Mouse (Mus musculus) adipocyte (in vitro differentiated cells): ENCODE measurements around the gene Bmper.

Experiments used
- DNase-seq: peaks from one replicate; pipeline ENCODE4 v3.0.0-alpha.2; 2016; ENCODE audit warnings: low spot score

Gene Bmper

GRCm38 (mm10) chr9:23374789-23375460 is 152.0 kb downstream of the Bmper start:
- no peak for DNase-seq

DNA sequence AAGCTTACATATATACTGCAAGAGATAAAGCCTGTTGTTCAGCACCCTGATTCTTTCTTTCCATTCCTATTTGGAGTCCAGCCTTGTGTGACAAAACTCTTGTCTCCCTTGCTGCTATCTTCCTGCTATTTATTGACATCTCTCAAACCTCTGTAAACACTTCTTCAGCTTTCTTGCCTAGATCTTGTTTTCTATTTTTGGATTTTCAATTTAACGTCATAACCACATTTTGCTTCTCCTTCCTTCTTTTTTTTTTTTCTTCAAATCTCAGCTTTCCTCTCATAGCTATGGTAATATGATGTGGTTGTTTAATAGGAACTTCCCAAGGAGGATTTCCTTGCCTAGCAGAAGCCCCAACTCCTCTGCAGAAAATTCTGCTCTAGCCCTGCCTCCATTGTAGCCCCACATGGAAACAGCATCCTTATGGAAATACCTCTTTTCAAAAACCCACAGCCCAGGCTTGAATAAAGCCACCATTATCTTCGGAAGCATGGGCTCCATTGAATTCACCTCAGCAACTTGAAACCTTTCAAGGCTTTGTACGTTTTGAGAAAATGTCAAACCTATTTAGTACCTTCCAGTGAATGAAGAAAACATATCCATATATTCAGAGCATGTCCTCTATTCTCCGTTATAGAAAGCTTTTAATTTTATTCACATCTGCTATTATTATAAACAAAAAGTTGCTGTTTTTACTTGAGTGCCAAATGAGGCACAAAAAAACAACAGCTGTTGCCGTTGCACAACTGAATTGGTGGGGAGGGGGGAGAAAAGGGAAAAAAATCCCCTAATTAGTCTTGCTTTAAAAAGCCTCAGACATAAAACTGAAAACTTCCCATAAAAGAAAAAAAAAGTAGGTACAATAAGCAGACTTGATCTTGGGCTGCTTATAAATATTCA is 155.2 kb downstream of the Bmper start:
- DNase-seq, result no peak

GRCm38 (mm10) chr9:23378731-23379170 is 155.9 kb downstream of the Bmper start:
- DNase-seq, result no peak

DNA sequence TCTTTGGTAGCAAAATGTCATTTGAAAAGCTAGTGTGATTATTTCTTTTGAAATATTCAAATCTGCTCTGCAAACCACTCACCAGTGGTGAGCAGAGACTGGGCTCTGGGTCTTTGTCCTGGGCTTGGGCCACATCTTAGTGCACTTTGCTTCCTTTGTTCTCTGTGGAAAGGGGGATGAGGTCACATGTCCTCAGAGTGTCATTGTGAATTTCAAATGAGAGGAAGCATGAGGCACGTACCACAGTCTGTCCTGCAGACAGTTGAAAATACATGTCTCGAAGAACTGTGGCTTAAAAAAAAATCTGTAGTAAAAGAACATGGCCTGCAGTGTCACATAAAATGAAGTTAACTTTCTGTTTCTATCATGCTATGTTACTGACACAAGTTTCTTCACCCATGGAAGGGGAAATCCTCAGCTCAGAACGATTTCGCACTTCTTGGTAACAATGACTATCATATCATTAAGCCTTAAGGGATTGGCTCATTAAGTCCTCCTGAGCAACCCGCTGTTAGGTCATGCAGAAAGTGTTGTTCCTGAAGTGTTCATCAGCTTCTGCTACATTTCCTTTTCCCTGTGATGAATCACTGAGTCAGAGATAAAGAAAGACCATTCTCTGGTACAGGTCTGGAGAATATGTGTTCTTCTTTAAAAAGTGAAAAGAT is 157.4 kb downstream of the Bmper start:
- no peak for DNase-seq

GRCm38 (mm10) chr9:23383291-23383690 is 160.4 kb downstream of the Bmper start:
- DNase-seq, result no peak

- peak; percentile 46 for DNase-seq
Measured at GRCm38 (mm10) chr9:23383837-23384236, 161.0 kb downstream of the Bmper start.

GRCm38 (mm10) chr9:23384880-23385279 is 162.0 kb downstream of the Bmper start:
- DNase-seq, result no peak

DNA sequence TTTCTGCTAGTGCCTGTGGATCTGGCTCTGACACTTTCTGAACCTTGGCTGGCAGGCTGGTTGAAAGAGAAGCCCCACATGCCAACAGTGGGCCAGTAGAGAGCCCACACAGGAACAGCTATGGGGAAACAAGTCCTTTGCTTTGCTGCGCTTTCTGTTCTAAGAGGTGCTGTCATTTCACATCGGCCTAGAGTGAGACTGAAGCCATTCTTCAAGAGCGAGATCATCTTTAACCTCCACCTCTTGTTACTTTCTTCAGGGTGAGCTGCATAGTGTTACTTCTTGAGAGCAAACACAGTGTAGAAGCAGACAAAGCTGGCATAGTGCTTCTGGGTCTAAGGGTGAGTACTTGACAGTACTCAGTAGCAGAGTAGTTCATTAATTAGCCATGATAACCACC is 163.3 kb downstream of the Bmper start:
- DNase-seq, result no peak

GRCm38 (mm10) chr9:23390118-23390517 is 167.2 kb downstream of the Bmper start:
- DNase-seq, result no peak

DNA sequence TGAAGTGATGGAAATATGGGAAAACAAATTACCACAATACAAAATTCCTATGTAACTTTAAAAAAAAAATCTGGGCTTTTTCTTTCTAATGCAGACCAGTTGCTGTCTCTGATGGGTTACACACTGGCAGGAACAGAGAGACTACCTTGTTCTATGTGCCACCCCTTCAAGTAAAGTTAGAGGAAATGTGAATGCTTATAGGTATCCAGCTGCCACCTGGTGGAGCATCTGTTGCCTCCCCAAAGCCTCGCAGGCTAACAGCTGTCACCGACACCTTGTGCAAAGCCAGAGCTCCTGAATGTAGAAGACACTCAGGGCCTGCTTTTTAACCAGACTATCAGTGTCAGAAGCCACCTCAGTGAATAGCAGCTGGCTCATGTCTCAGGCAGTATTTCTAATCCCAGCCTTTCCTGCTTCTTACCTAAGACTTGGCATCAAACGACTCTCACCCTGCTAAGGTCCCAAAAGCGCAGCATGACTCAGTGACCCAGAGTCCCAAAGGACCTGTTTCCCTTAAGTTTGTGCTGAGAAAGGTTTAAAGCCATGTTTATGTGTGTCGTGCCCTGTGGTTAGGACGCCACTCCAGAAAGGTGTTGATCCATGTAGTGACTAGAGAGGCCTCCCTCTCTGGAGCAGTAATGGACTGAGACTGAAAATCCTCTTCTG is 171.9 kb downstream of the Bmper start:
- DNase-seq, result peak; percentile 13

DNA sequence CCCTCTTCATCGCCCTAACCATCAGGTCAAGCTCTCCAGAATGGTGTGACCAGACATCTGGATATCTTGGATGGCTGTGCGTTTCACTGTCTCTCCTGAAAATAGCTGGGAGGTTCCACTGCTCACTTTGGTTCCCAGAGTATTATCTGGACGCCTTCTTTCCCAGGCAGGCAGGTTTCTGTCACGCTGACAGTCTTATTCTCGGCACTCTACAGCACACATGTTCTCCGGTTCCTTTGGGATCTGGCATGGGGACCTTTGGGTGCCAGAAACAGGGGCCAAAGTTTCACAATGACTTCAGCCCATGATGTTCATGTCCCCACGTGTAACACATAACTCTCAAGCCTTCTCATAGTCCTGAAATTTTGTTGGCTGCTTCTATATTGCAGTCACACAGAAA is 173.3 kb downstream of the Bmper start:
- no peak for DNase-seq

DNA sequence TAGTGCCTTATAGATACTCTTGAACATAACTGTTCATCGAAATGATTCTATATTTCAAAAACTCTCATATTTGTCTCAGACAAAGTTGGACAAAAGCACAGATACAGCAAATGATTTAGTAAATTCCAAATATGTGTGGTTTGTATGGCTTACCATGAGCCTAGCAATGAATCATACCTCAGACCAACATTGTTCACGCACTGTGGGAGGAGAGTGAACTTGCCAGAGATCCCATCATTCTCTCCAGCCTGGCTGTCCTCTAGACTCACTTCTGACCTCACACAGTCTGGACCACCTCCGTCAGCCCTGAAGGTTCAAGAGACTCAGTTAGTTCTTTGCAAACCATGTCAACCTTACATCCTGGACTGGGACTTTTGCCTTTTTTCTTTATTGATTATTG is 175.0 kb downstream of the Bmper start:
- no peak for DNase-seq

GRCm38 (mm10) chr9:23399638-23400284 is 176.9 kb downstream of the Bmper start:
- DNase-seq, result peak; percentile 18

GRCm38 (mm10) chr9:23407416-23407815 is 184.5 kb downstream of the Bmper start:
- no peak for DNase-seq

DNA sequence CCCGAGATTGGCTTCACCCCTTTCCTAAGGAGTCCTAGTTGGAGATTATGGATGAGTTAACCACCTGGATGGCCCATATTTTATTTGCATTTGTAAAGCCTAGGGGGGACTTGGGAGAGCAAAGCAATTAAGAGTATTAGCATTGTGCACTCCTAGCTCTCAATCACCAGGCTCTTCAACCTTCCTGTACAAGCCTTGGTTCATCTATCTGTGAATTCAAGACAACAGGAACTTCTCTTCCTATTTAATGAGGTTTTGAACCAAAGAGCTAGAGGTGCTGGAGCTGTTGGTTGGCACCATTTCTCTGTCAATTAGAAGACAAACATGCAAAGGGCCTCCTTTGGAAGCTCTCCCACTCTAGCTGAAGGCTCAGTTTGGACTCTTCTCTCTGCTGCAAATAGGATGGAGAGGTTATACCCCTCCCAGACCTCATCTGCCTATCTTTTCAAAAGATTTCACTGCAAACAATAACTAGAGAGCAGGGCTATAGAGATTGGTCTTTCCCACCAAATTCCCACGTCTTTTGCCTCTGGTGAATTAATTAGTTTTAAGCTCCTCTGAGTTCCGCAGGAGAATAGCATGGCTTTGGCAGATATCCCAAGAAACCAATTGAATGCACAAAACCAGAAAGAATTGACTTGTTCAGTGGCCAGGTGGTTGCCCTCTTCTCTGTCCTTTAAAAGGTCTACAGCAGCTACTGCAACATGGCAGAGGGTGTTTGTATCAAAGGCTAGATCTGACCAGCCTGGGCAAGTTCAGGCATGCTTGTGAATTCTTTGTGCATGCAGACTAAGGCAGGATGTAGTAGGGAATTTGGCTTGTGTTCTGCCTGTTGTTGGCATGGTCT is 185.3 kb downstream of the Bmper start:
- no peak for DNase-seq

- no peak for DNase-seq
Measured at GRCm38 (mm10) chr9:23410567-23410966, 187.7 kb downstream of the Bmper start.

DNA sequence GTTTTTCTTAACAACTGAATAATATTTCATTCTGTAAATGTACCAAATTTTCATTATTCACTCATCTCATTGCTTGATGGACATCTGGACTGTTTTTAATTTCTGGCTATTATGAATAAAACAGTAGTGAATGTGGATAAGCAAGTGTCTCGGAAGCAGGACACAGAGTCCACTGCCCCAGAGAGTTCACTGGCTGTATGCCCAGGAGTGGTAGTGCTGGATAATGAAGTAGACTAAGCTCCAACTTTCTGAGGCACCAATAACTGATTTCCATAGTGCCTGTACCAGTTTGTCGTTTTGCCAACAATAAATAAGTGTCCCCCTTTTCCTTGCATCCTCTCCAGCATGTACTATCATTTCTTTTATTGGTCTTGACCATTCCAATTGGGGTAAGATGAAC is 190.1 kb downstream of the Bmper start:
- peak; percentile 81 for DNase-seq

DNA sequence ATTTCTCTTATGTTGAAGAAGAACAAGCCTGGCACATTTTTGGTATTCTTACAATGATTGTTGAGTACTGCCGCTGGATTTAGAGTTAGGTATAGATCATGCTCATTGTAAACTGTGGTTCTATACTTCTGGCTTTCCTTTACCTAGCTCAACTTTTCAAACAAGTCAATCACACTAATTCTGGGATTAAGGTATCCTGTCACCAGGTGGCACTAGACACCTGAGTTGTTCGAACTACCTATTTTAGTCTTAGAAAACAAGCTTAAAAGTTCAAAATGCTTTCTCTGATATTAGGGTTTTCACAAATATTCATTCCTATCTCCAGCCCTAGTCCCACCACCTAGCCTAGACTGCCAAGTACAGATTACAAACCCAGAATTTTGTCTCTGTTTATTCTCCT is 196.2 kb downstream of the Bmper start:
- peak; percentile 42 for DNase-seq

DNA sequence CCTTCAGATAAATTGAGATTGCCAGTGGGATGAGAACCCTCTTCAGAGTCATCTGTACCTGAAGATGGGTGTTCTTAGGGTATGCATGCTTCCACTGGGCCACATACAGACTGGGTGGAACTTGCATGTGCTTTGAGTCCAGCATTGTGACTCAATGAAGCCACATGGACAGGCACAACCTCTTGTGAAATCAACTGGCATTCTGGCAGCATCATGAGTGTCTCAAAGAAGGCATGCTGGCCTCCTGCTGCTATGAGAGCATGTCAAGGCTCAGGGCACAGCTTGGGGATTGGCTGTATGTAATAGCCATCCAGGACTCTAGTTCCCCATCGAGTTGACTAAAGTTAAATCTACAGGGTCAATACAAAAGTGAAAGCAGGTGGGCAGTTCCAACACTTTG is 200.9 kb downstream of the Bmper start:
- peak; percentile 74 for DNase-seq

- DNase-seq, result no peak
Measured at GRCm38 (mm10) chr9:23432631-23433030, 209.8 kb downstream of the Bmper start.

GRCm38 (mm10) chr9:23433238-23433637 is 210.4 kb downstream of the Bmper start:
- DNase-seq, result no peak
